Mouse (Mus musculus) bone marrow macrophage, adult 2 months (primary cell): ENCODE measurements around the gene Vezf1.

Experiments used
- CTCF ChIP-seq: IDR thresholded peaks from 2 replicates; pipeline ENCODE4 v1.5.1; 2012; ENCODE audit warnings: low read depth, mild to moderate bottlenecking, low read length, moderate library complexity
- POLR2A ChIP-seq: IDR thresholded peaks from 2 replicates; pipeline ENCODE4 v1.6.1; 2012; ENCODE audit warnings: mild to moderate bottlenecking, low read depth, low read length, borderline replicate concordance

DNA sequence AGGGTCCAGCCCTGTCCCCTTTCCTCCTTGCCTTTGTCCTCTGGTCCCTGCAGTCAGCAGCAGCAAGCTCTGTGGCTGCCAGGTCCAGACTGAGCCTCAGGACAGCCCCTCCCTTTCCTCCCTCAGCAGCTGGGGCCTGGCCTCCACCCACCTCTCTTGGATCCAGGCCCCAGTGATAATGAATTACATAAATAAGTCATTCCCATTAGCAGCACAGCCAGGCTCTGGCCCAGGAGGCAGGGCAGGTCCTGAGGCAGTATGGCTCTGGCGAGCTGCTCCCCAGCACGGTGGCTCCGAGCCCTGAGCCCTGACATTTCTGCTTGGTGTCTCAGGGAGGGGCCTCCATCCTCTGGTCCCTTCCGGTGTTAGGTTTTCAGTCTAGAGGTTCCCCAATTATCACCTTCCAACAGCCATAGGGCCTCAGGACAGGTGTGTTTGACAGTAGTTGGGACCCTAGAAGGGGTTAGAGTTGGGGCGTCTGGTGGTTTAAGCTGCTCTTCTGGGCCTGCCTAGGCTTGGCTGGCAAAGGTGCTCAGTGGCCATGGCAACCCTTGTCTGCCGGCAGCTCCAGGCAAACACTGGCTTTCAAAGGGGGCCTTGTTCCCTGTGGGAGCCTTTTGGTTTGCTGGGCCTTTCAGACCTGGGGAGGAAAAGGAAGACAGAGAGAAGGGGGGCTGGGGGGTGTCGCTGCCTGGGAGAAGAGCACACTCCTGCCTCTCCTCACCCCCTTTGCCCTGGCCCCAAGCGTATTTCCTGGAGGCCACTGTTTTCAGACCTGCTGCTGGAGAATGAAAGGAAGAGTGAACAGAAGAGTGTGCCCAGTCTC lies 51.0 kb downstream of the Vezf1 start:
- TF ChIP-seq CTCF = no peak
- TF ChIP-seq POLR2A = no peak
